Mouse (Mus musculus): ENCODE measurements around the gene 9130213A22Rik. TPM values are rescaled to one million over a fixed set of nuclear protein-coding genes. Genes with fewer than 3 reads are reported as not detected.

9130213A22Rik gene
- total RNA-seq, 2 experiments from 2014 or later, result 0.23 to 0.27 TPM

- peak; percentile 92 to 96 for DNase-seq
Observed at GRCm38 (mm10) chr11:69123693-69124497, 1.5 kb upstream of the 9130213A22Rik start.

- peak; percentile 92 to 95 for DNase-seq
Observed at GRCm38 (mm10) chr11:69123056-69123692, 785 bp upstream of the 9130213A22Rik start.

GRCm38 (mm10) chr11:69121741-69122335, 551 bp downstream of the 9130213A22Rik start:
- DNase-seq, result no peak

DNA sequence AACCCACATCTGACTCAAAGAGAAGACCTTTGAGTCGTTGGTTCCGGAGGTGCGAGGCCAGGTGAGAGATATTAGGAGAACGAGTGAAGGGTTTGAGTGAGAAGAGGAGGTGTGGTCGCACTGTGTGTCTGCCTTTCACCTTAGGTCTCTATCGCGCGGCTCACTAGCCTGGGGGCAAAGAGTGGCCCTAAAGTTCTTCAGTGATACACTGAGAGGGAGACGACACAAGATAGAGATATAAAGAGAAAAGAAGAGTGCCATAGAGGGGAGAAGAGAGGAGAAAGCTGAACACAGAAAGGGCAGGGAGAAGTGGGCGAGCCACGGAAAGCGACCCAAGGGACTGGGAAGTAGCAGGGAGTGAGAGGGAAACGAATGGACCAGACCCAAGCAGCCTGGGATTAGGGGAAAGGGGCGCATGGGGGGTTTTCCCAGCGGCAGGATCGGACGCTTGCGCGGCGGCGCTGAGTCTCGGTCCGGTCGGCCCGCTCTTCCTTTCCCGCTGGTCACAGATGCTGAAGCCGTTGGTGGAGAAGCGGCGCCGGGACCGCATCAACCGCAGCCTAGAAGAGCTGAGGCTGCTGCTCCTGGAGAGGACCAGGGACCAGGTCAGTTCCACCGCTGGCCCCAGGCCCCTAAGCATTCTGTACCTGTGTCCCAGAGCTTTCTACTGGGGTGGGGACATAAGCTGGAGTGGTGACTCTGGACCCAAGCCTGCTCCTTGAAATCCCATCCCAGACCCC, 1.2 kb downstream of the 9130213A22Rik start:
- peak; percentile 53 to 69 for DNase-seq

GRCm38 (mm10) chr11:69120221-69121000, 2.0 kb downstream of the 9130213A22Rik start, which contains the start of gene Hes7:
Gene Hes7, plus strand, starts transcription at chr11:69120404.
- DNase-seq, result peak; percentile 30 to 34

- no peak for DNase-seq
Observed at GRCm38 (mm10) chr11:69119446-69120155, 2.8 kb downstream of the 9130213A22Rik start.

GRCm38 (mm10) chr11:69118765-69119164, 3.6 kb downstream of the 9130213A22Rik start:
- DNase-seq, result peak; percentile 91 to 99

DNA sequence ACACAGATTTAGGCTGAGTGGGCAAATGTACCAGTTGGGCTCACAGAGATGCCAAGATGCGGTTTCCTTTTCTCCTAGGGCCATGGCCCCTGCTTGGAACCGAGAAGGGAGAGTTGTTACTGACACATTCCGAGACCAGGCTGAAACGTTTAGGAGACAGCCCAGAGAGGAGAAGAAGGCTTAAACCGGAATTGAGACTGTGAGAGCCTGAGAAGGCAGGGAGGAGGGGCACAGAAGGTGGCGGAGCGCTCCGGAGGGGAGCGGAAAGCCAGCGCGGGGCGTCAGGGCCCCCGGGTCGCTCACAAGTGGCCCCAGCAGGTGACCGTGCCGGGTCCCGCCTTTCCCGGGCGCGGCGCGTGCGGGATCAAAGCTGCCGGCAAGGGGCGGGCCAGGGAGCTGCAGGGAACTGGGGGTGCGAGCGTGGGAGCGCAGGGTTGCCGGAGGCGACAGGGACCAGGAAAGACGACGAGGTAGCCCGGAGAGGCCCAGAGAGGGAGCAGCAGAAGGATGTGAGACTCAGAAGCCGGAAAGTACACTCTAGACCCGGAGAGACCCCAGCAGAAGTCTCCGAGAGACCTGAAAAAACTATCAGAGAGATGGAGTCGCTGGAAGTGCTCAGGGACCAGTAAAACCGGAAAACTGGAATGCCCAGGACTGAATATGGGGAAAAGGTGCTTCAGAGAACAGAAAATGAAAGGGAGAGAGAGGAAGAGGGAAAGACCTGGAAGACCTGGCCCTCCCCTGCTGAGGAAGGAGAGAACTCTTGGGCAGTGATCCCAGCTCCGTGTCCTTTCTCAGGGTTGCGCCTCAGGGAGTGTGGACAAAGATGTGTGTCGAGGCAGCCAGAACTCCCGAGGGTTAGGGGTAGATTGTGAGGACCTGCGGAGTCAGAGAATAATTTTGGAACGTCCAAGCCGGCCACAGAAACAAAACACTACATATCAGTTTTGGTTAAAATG, 4.4 kb downstream of the 9130213A22Rik start:
- DNase-seq, result peak; percentile 76 to 80

DNA sequence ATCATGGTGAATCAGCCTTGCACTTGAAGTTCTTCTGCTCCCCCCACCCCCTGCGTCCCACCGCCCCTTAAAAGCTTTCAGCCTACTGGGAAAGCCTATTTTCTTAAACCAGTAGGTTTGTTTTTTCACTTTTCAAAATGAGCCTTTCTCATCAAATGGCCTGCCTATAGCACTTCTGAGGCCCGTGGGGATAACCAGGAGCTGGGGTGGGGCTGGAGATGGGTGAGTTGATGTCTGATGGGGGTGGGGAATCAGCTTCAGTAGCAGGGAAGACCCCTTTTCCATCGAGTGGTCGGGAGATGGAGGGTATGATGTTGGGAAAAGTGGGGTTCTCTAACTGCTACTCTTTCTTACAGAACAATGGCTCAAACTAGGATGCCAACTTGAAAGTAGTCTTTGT, 5.5 kb downstream of the 9130213A22Rik start:
- no peak for DNase-seq

GRCm38 (mm10) chr11:69114621-69115020, 7.8 kb downstream of the 9130213A22Rik start:
- no peak for DNase-seq

- no peak for DNase-seq
Observed at GRCm38 (mm10) chr11:69114018-69114417, 8.4 kb downstream of the 9130213A22Rik start.

DNA sequence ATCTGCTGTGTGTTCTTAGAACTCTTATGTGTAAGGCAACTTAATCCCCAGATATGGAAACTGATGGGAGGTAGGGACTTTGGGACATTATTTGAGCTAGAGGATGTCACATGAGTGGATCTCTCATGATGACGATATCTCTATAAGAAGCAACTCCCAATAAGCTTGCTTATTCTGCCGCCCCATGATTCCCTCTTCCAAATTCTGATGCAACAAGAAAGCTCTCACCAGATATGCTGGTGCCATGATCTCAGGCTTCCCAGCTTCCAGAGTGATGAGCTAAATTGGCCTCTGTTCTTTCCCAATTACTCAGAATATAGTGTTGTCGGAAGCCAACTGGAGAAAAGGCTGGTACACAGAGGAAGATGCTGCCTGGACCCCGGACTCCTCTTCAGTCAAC, 10.5 kb downstream of the 9130213A22Rik start:
- DNase-seq, result peak; percentile 12 to 17

GRCm38 (mm10) chr11:69111051-69111810, 11.2 kb downstream of the 9130213A22Rik start:
- peak; percentile 4 to 20 for DNase-seq

DNA sequence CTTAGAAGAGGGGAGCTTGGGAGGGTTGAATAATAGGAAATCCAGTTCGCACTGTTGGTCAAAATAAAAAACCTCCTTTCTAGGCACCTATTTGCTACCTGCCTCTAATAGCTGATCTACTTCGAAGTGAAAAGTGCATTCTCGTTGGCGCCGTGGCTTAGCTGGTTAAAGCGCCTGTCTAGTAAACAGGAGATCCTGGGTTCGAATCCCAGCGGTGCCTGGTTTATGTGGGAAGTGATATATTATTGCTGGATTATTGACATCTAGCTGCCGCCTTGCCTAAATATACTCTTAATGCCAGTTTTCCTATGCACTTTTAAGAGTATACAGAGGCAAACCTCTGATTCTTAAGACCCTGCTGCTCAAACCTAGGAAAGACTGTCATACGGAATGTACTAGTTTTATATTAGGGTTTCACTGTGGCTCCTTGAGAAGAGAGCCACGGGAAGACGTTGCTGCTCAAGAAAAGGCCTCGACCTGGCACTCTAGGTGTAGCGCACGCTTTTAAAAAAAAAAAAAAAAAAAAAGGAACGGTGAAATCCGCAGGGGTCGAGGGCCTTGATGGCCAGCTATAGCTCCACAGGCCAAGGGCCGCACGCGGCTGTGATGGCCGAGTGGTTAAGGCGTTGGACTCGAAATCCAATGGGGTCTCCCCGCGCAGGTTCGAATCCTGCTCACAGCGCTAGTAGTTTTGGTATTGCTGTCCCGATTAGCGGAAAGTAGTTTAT, 11.9 kb downstream of the 9130213A22Rik start:
- DNase-seq, result peak; percentile 91 to 97

GRCm38 (mm10) chr11:69109032-69109900, 13.1 kb downstream of the 9130213A22Rik start:
- peak in 1 of 2 experiments; percentile 30 for DNase-seq

DNA sequence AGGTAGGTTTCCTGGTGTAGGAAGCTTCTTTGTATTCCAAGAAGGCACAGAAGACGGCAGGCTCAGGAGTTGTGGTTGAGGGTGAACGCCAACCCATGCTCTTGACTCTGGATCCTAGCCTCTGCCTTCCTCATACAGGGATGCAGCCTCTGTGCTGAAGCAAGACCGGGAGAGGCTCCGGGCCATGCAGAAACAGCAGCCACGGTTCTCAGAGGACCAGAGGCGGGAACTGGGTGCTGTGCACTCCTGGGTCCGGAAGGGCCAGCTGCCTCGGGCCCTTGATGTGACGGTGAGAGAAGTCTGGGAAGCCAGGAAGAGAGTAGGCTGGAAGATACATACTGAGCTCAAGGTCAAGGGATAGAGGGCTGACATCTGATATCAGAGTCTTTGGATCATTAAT, 14.2 kb downstream of the 9130213A22Rik start:
- DNase-seq, result no peak

DNA sequence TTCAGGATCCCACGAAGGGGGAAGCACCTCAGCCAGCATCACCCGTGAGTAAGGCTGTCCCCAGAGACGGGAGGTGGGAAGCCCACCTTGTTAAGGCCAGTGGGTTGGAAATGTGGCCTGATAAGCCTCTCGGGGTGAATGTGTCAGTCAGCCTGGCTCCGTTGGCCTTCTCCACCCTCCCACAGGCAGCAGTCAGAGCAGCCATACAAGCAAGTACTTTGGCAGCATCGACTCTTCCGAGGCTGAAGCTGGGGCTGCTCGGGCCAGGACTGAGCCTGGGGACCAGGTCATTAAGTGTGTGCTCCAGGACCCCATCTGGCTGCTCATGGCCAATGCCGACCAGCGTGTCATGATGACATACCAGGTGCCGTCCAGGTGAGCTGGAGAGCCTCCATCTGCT, 14.7 kb downstream of the 9130213A22Rik start:
- DNase-seq, result peak in 1 of 2 experiments; percentile 22

Data from heart, adult 18-20 months (tissue).